Mouse (Mus musculus) liver, embryonic 12.5 days (tissue): ENCODE results near the gene Fam57b. TPM values are rescaled to one million over a fixed set of nuclear protein-coding genes. Genes with fewer than 3 reads are reported as not detected.

Source experiments
- ATAC-seq: fragments of 200-750 bp; cut with Nextera tagmentation; 2 replicates; pipeline ENCODE4 v1.8.0; 2017; ENCODE audit warnings: moderate number of reproducible peaks, mild to moderate bottlenecking, moderate library complexity
- H3K27ac ChIP-seq: fragments of 300-500 bp; sonication (generic); 2 replicates; pipeline ENCODE4 v1.5.1; 2016; ENCODE audit warnings: mild to moderate bottlenecking
- H3K27me3 ChIP-seq: fragments of 300-500 bp; sonication (generic); replicated peaks from 2 replicates; pipeline ENCODE4 v1.6.1; 2016; ENCODE audit warnings: mild to moderate bottlenecking, moderate library complexity
- H3K36me3 ChIP-seq: fragments of 300-500 bp; sonication (generic); 2 replicates; pipeline ENCODE4 v1.6.1; 2016; ENCODE audit warnings: mild to moderate bottlenecking, moderate library complexity
- H3K4me1 ChIP-seq: fragments of 300-500 bp; sonication (generic); 2 replicates; pipeline ENCODE4 v1.6.1; 2016
- H3K4me2 ChIP-seq: fragments of 300-500 bp; sonication (generic); 2 replicates; pipeline ENCODE4 v1.6.1; 2016; ENCODE audit warnings: mild to moderate bottlenecking, moderate library complexity
- H3K4me3 ChIP-seq: fragments of 300-500 bp; sonication (generic); 2 replicates; pipeline ENCODE4 v1.5.1; 2016; ENCODE audit warnings: mild to moderate bottlenecking, moderate library complexity
- H3K9ac ChIP-seq: fragments of 300-500 bp; sonication (generic); 2 replicates; pipeline ENCODE4 v1.6.1; 2016; ENCODE audit warnings: mild to moderate bottlenecking, moderate library complexity
- H3K9me3 ChIP-seq: fragments of 300-500 bp; sonication (generic); replicated peaks from 2 replicates; pipeline ENCODE4 v1.6.1; 2016; ENCODE audit warnings: mild to moderate bottlenecking, moderate library complexity
- WGBS: fragments of 180-500 bp; shearing (Covaris S2); methylation state at CpG from one replicate; pipeline ENCODE4 v1.1.7; 2016; ENCODE audit not compliant: insufficient replicate concordance; 5-methylcytosine and 5-hydroxymethylcytosine counted together
- polyA plus RNA-seq: library from polyadenylated mRNA; unstranded; fragments of >200 nt; fragmentation: Nextera tagmentation; extraction: Ambion mirVana; gene quantifications from 2 replicates; pipeline ENCODE4 v1.2.1, GENCODE M21; 2016

Gene Fam57b
- polyA plus RNA-seq, 1 experiment from 2014 or later = not detected

GRCm38 (mm10) chr7:126779983-126780970, 17.2 kb upstream of the Fam57b start:
- 1% methylated on average over 21 of the region's 21 CpGs for WGBS

GRCm38 (mm10) chr7:126780971-126781635, 16.4 kb upstream of the Fam57b start, which contains the start of gene Tbx6:
Gene Tbx6, plus strand, starts transcription at chr7:126781483.
- peak within 1 kb of the TSS; percentile 69 for H3K9ac ChIP-seq
- ATAC-seq = no peak
- peak within 1 kb of the TSS; percentile 56 for H3K4me3 ChIP-seq
- 16% methylated on average over 22 of the region's 22 CpGs for WGBS
- H3K36me3 ChIP-seq = peaks cover 54% of the 10 kb centered on the region
- H3K27me3 ChIP-seq = no peaks in the 10 kb centered on the region
- H3K9me3 ChIP-seq = no peaks in the 10 kb centered on the region
- H3K27ac ChIP-seq = peak within 1 kb of the TSS; percentile 71
- H3K4me2 ChIP-seq = peak within 1 kb of the TSS; percentile 92
- peaks cover 63% of the 10 kb centered on the region for H3K4me1 ChIP-seq

More at GRCm38 (mm10) chr7:126779983-126780970, 17.2 kb upstream of the Fam57b start:
- Histone ChIP-seq H3K36me3 (peaks cover 46% of the 10 kb centered on the region), H3K27me3 (no peaks in the 10 kb centered on the region), H3K4me2 (peak overlapping the region; percentile 92), H3K27ac (peak overlapping the region; percentile 71), H3K9me3 (no peaks in the 10 kb centered on the region), H3K9ac (peak overlapping the region; percentile 69), H3K4me1 (peaks cover 72% of the 10 kb centered on the region), H3K4me3 (peak overlapping the region; percentile 56)
- peak; percentile 57 for ATAC-seq

GRCm38 (mm10) chr7:126781661-126782370, 15.7 kb upstream of the Fam57b start:
- Histone ChIP-seq H3K9me3 (no peaks in the 10 kb centered on the region), H3K27ac (peak overlapping the region; percentile 64), H3K9ac (peak overlapping the region; percentile 69), H3K4me1 (peaks cover 58% of the 10 kb centered on the region), H3K4me3 (no peak overlapping the region), H3K27me3 (no peaks in the 10 kb centered on the region), H3K4me2 (peak overlapping the region; percentile 92; the same call in 1 of the 2 replicates), H3K36me3 (peaks cover 61% of the 10 kb centered on the region)
- no peak for ATAC-seq
- WGBS = 54% methylated on average over 11 of the region's 11 CpGs

- Histone ChIP-seq H3K27me3 (no peaks in the 10 kb centered on the region), H3K9me3 (no peaks in the 10 kb centered on the region), H3K4me1 (peaks cover 50% of the 10 kb centered on the region), H3K4me3 (no peak overlapping the region), H3K4me2 (no peak overlapping the region), H3K27ac (peak overlapping the region; percentile 64; the same call in 1 of the 2 replicates), H3K9ac (0 out of 2 replicates have a peak overlapping the region, but pooled peaks have one; percentile 18), H3K36me3 (peaks cover 69% of the 10 kb centered on the region)
- WGBS = 73% methylated on average over 13 of the region's 13 CpGs
- ATAC-seq = no peak
These were observed 14.8 kb upstream of the Fam57b start for GRCm38 (mm10) chr7:126782693-126783092.

- H3K4me3 ChIP-seq = no peak overlapping the region
- 82% methylated on average over 7 of the region's 7 CpGs for WGBS
- no peaks in the 10 kb centered on the region for H3K9me3 ChIP-seq
- peaks cover 34% of the 10 kb centered on the region for H3K4me1 ChIP-seq
- H3K4me2 ChIP-seq = no peak overlapping the region
- H3K36me3 ChIP-seq = peaks cover 71% of the 10 kb centered on the region
- no peak overlapping the region for H3K27ac ChIP-seq
- H3K9ac ChIP-seq = no peak overlapping the region
- no peak for ATAC-seq
- no peaks in the 10 kb centered on the region for H3K27me3 ChIP-seq
These were observed 13.0 kb upstream of the Fam57b start for GRCm38 (mm10) chr7:126784469-126784868.

GRCm38 (mm10) chr7:126785056-126785455, 12.4 kb upstream of the Fam57b start:
- Histone ChIP-seq H3K9me3 (no peaks in the 10 kb centered on the region), H3K4me2 (no peak overlapping the region), H3K4me1 (peaks cover 32% of the 10 kb centered on the region), H3K27ac (no peak overlapping the region), H3K4me3 (no peak overlapping the region), H3K27me3 (no peaks in the 10 kb centered on the region), H3K9ac (no peak overlapping the region), H3K36me3 (peaks cover 77% of the 10 kb centered on the region)
- no peak for ATAC-seq
- WGBS = 78% methylated on average over 4 of the region's 4 CpGs

- Histone ChIP-seq H3K27me3 (no peaks in the 10 kb centered on the region), H3K9ac (no peak overlapping the region), H3K4me3 (no peak overlapping the region), H3K36me3 (peaks cover 85% of the 10 kb centered on the region), H3K27ac (no peak overlapping the region), H3K4me2 (no peak overlapping the region), H3K9me3 (no peaks in the 10 kb centered on the region), H3K4me1 (peaks cover 32% of the 10 kb centered on the region)
- 86% methylated on average over 14 of the region's 14 CpGs for WGBS
- ATAC-seq = no peak
These were observed 11.3 kb upstream of the Fam57b start for GRCm38 (mm10) chr7:126786142-126786541.

- Histone ChIP-seq H3K4me1 (peaks cover 37% of the 10 kb centered on the region), H3K4me3 (no peak overlapping the region), H3K4me2 (no peak overlapping the region), H3K9me3 (no peaks in the 10 kb centered on the region), H3K27ac (no peak overlapping the region), H3K27me3 (no peaks in the 10 kb centered on the region), H3K36me3 (peaks cover 72% of the 10 kb centered on the region), H3K9ac (no peak overlapping the region)
- 87% methylated on average over 4 of the region's 4 CpGs for WGBS
- no peak for ATAC-seq
These were observed 8.3 kb upstream of the Fam57b start for GRCm38 (mm10) chr7:126789141-126789540.

- WGBS = under 1% methylated on average over 81 of the region's 83 CpGs
These were observed 5.4 kb upstream of the Fam57b start, which contains the start of gene Ppp4c for GRCm38 (mm10) chr7:126791851-126792720. Gene Ppp4c, minus strand, starts transcription at chr7:126792496.

GRCm38 (mm10) chr7:126792721-126793443, 4.6 kb upstream of the Fam57b start:
- Histone ChIP-seq H3K27me3 (no peaks in the 10 kb centered on the region), H3K36me3 (peaks cover 70% of the 10 kb centered on the region), H3K4me3 (peak overlapping the region; percentile 93), H3K4me2 (peak overlapping the region; percentile 92), H3K9me3 (no peaks in the 10 kb centered on the region), H3K27ac (peak overlapping the region; percentile 93), H3K4me1 (peaks cover 75% of the 10 kb centered on the region), H3K9ac (peak overlapping the region; percentile 96)
- WGBS = 20% methylated on average over 11 of the region's 11 CpGs
- ATAC-seq = peak; percentile 9; the same call in 1 of the 2 replicates

More at GRCm38 (mm10) chr7:126791851-126792720, 5.4 kb upstream of the Fam57b start, which contains the start of gene Ppp4c:
- H3K4me3 ChIP-seq = peak within 1 kb of the TSS; percentile 93
- peak; percentile 91 for ATAC-seq
- H3K27me3 ChIP-seq = no peaks in the 10 kb centered on the region
- H3K9ac ChIP-seq = peak within 1 kb of the TSS; percentile 96
- peak within 1 kb of the TSS; percentile 93 for H3K27ac ChIP-seq
- H3K4me2 ChIP-seq = peak within 1 kb of the TSS; percentile 92
- H3K36me3 ChIP-seq = peaks cover 71% of the 10 kb centered on the region
- peaks cover 67% of the 10 kb centered on the region for H3K4me1 ChIP-seq
- H3K9me3 ChIP-seq = no peaks in the 10 kb centered on the region
